Mouse (Mus musculus) neural tube, embryonic 10.5 days (tissue): Measurements from ENCODE around the gene Ogdhl.
"Not testable (repeated sequence)": the region's sequence is repeated elsewhere in the genome, so short reads cannot be mapped to it uniquely, and the experiment has no call there.

Experiments used
- DNase-seq: peaks from one replicate; pipeline ENCODE4 v3.0.0-alpha.2; 2017; ENCODE audit warnings: low spot score; ENCODE audit errors: extremely low spot score

The Ogdhl gene

GRCm38 (mm10) chr14:32321732-32322685, at the start of gene Ogdhl:
Ogdhl (plus strand) TSS chr14:32322019.
- peak; percentile 88 for DNase-seq

- no peak for DNase-seq
Observed at GRCm38 (mm10) chr14:32301622-32302021, 20.2 kb upstream of the Ogdhl start.

GRCm38 (mm10) chr14:32302423-32302822, 19.4 kb upstream of the Ogdhl start:
- no peak for DNase-seq

- no peak for DNase-seq
Observed at GRCm38 (mm10) chr14:32304921-32305320, 16.9 kb upstream of the Ogdhl start.

DNA sequence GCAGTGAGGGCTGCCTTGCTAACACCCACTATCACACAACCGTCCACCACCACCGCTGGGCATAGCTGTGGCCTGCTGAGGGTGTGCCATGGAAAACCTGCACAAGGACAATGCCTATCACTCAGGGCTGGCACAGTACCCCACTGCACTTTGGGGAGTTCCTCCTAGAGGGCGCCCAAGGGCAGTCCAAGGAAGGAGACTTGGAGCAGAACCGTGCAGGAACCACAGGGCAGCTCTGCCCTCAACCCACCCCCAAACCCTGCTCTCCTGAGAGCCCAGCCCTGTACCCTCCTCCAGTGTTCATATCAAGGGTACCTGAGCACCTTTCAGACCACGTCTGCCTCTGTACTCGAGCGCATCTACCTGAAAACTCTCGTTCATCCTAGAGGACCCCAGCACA, 11.9 kb upstream of the Ogdhl start:
- peak; percentile 35 for DNase-seq

DNA sequence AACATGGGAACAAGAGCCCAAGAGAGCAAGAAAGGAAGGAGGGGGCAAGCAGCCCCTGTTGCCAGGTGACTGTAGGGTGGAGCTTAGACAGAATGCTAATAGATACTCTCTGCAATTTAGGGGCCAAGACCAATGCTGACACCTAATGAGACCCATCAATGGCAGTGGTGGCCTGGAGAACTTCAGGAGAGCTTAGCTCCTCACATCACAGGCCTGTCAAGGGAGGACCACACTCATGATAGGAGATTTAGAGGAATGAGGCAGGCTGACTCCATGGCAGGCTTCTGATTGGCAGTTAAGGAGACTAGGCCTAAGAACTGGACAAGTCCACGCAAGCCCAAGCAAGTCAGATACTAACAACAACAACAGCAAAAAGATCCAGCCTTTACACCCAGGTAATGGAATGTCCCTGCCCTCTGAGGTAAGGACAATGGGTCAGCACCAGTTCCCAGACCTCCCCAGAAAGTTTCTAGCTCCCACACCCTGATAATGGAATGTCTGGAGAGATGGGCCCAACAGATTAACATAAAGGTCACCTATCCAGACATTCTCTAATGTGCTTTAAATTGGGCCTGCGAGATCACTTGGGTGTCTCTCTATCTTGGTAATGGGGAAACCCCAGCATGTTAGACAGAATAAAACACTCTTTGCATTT, 10.3 kb upstream of the Ogdhl start:
- DNase-seq = no peak

- DNase-seq = no peak
Observed at GRCm38 (mm10) chr14:32317822-32318221, 4.0 kb upstream of the Ogdhl start.

DNA sequence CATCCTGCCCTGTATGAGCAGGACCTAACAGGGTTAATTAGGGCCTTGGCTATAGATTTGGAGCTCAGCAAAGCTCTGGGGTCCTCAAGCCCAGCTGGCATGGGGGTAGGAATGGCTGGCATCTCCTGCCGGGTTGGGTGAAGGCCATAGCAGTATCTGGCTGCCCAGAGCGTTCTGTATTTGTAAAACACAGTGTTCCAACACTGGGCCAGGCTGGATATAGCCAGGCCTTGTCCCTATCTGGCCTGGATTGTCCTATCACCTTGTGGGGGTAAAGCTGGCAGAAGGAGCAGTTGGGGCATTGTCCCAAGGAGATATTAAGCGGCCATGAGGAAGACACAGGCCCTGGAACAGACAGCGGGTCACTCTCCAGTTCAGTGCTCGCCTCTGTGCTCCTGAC, 1.4 kb downstream of the Ogdhl start:
- DNase-seq = no peak

DNA sequence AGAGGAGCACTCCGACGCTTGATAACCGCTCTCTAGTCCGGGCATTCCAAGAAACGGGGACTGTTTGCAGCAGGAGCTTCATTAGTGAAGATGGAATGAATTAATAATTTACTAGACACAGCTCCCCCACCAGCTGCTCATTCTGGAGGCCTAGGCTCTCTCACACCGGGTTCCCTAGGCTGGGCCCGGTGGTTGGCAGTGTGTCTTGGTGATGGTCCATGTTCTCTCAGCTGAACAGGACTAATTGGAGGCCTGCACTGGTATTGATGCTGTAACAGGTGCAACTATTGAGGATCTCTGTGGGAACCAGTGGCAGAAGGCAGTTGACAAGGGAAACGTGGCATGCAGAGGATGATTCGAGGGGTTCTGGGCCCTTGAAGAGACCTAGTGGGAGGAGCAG, 5.5 kb downstream of the Ogdhl start:
- no peak for DNase-seq

DNA sequence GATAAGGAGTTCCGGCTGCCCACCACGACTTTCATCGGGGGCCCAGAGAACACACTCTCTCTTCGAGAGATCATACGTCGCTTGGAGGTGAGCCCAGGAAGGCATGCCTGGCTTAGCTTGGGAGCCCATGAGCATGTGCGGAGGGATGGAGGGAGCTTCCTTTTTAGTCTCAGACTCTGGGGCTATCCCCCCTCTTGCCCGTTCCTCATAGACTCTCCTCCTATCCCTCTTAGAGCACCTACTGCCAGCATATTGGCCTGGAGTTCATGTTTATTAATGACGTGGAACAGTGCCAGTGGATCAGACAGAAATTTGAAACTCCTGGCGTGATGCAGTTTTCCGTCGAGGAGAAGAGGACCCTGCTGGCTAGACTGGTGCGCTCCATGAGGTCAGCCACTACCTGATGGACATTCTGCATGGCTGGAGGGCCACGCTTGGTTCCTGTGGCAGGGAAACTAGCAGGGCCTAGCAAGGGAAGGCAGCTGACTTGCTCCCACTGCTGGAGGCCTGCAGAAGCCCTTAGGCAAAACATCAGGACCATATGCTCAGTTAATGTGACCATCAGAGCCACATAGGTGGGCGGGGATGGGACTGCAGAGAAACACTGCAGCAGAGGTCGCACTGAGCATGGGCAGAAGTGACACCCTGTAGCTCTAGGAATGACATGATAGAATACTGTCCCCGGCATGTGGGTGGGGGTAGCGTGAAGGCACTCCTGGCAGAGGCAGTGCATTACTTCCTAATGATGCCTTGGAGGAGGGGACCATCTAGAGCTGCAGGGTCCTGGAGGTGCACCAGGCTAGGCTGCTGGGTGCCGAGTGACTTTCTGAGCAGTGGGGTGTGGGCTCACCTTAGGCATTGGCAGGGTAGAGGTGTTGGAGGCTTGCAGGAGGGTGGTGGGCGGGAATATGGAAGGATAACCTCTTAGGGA, 11.0 kb downstream of the Ogdhl start:
- no peak for DNase-seq

DNA sequence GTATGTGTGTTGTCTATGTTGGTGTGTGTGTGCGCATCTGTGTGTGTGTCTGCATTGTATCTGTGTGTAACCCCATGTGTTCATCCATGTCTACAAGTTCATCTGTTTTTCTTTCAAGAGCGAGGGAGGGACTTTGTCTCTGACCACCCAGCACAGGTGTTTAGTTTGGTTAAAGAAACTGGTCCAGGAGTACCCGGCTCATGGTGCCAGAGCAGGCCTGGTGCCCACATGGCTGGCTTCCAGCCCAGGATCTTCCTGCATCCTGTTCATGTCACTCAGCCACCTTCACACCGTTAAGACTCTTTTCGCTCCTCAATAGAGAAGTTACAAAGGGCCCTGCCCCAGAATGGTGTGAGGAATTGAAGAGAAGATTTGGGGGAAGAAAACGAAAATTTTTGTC, 14.2 kb downstream of the Ogdhl start:
- no peak for DNase-seq

DNA sequence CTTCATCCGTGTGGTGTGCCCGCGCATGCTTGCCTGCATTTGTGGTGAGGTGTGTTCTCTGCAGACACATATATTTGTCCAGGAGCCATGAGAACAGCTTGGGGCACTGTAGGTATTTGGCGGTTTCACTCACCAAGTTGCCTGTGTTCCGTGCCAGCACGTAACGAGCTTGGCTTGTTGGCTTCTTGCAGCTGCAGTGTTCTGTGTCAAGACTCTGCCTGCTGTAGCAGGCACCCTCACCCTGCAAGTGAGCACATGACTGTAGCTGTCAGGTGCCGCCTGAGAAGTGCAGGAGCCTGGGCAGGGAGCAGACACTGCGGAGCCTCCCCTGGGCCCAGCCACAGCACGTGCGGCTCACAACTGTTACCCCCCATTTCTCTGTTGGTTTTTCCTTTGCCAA, 14.7 kb downstream of the Ogdhl start:
- no peak for DNase-seq

GRCm38 (mm10) chr14:32341823-32342222, 20.0 kb downstream of the Ogdhl start:
- no peak for DNase-seq

DNA sequence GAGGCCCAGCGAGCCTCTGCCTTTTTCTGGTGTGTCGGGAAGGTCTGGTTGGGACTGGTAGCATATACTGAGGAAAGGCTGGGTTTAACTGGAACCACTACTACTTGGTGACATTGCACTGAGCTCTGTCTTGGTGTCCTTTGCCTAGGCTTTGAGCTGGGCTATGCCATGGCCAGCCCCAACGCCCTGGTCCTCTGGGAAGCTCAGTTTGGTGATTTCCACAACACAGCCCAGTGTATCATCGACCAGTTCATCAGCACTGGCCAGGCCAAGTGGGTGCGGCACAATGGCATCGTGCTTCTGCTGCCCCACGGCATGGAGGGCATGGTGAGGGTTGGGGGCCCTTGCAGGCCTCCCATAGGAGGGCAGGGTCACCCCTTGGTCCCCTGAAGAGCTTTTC, 22.4 kb downstream of the Ogdhl start:
- no peak for DNase-seq

- no peak for DNase-seq
Observed at GRCm38 (mm10) chr14:32344694-32345093, 22.9 kb downstream of the Ogdhl start.

DNA sequence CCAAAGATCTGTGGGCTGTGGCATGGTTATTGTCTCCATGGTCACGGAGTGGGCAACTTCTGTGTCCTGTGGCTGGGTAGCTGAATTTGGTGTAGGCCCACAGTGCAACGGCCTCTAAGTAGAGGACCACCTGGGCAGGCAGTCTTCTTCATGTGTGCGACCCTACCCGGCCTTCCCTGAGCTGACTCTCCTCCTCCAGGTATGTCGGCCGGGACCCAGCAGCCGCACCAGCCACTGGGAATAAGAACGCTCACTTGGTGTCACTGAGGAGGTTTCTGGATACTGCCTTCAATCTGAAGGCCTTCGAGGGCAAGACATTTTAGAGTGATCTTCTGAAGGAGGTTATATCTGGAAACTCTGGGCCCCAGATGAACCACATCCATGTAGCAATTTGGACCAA, 25.5 kb downstream of the Ogdhl start:
- DNase-seq = no peak

- DNase-seq = not testable (repeated sequence)
Observed at GRCm38 (mm10) chr14:32351181-32351920, 29.5 kb downstream of the Ogdhl start.

DNA sequence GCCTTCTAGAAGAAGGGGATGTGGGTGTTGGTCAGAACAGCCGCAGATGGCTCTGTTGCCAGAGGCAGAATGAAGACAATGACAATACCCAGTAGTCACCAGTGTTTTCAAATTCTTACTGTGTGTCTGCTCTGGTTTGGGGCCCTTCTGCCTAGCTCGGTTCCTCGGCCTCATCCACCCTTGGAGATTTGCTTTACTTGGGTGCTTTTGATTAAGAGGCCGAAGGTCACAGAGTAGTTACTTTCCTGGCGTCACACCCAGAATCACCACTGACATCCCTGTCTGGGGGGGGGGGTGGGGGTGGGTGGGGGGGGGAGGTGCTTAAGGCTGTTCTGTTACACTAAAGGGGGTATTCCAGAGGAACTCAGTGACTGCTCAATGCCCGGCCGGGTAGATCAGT, 42.5 kb downstream of the Ogdhl start:
- no peak for DNase-seq

DNA sequence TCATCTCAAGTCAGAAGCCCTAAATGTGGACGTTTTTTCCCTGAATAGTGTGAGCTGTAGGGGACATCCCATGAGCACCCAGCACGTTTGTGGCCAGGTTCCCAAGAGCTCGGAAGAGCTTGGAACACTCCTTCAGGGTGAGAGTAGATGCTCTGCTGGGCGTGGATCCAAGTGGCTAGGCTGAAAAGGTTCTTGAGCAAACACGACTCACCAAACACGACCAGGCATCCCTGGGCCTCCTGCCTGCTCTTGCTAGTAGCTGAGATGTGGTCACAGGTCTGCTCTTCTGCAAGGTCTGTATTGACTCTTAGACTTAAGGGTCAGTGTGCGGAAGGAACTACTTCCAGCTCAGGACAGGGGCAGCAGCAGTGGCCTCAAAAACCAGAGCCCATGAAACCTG, 47.9 kb downstream of the Ogdhl start:
- DNase-seq = no peak

- DNase-seq = no peak
Observed at GRCm38 (mm10) chr14:32372510-32372909, 50.7 kb downstream of the Ogdhl start.
